In the genomic region with DNA sequence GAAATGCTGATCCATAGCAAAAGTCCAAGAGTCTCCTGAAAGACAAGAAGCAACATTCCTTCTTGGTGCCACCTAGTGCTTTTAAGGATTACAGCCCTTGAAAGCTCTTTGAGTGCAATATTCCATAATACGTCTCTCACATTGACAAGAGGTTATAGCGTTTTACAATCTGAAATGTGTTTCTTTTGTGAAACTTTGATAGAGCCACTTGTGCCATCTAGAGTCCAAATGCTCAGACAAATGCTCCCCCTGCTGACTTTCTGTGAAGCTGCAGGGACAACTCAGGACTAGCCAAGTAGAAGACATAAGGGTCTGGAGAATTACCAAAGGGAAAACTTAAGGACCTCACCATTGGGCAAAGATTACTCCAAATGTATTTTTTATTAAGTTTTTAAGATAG, we compare ENCODE assay signal across 8 mouse cellular contexts.
A peak's percentile ranks its signal among the peaks of the same experiment; 100 is the strongest.
DNase-seq lines count a peak whose midpoint lies in the region; ATAC-seq and TF ChIP-seq lines count a peak whose summit lies in the region.

No protein-coding gene starts in this region.

- H3K9ac ChIP-seq in MEL (ENCODE audit: control insufficient read depth, low read depth, low read length, poor library complexity, severe bottlenecking), result no peak overlapping the region
- H3K9ac ChIP-seq in embryonic facial prominence, embryonic 14.5 days (ENCODE audit: low read depth, low read length), result no peak overlapping the region
- H3K9ac ChIP-seq in liver, postnatal 0 days (replicated peaks), result no peak overlapping the region

- no peaks in the 10 kb centered on the region for H3K4me1 ChIP-seq in MEL (ENCODE audit: control insufficient read depth in 1 of 2, insufficient read depth in 2 of 2, low read length in 2 of 2)
- no peaks in the 10 kb centered on the region for H3K4me1 ChIP-seq in embryonic facial prominence, embryonic 14.5 days (ENCODE audit: control insufficient read depth, insufficient read depth, low read length)
- H3K4me1 ChIP-seq in liver, postnatal 0 days (ENCODE audit: insufficient read depth), result no peaks in the 10 kb centered on the region

- H3K9me3 ChIP-seq in MEL (replicated peaks; ENCODE audit: insufficient read depth, low read length), result no peaks in the 10 kb centered on the region
- H3K9me3 ChIP-seq in embryonic facial prominence, embryonic 14.5 days (ENCODE audit: control insufficient read depth, low read length), result no peaks in the 10 kb centered on the region
- H3K9me3 ChIP-seq in liver, postnatal 0 days (ENCODE audit: low read length), result no peaks in the 10 kb centered on the region

- no peaks in the 10 kb centered on the region for H3K27me3 ChIP-seq in MEL (ENCODE audit: control insufficient read depth in 1 of 2, insufficient read depth in 2 of 2, low read length in 2 of 2)
- H3K27me3 ChIP-seq in embryonic facial prominence, embryonic 14.5 days (replicated peaks; ENCODE audit: control insufficient read depth, insufficient read depth, low read length), result no peaks in the 10 kb centered on the region
- no peaks in the 10 kb centered on the region for H3K27me3 ChIP-seq in liver, postnatal 0 days (ENCODE audit: insufficient read depth, low read length)

- TF ChIP-seq CTCF in MEL (IDR thresholded peaks at IDR 0.05 in 2 of 3, conservative IDR thresholded peaks at IDR 0.05 in 1 of 3; ENCODE audit: control insufficient read depth in 1 of 3, insufficient read depth in 1 of 3, low read depth in 2 of 3, low read length in 3 of 3, poor library complexity in 1 of 3, severe bottlenecking in 1 of 3), result peak in 2 of 3 experiments; percentile 37 to 53; a peak in 4 of 6 replicates
- TF ChIP-seq CTCF in liver, postnatal 0 days (IDR thresholded peaks at IDR 0.05; ENCODE audit: low read depth), result peak; percentile 61

- no peak overlapping the region for H3K27ac ChIP-seq in MEL (ENCODE audit: control insufficient read depth, low read depth, low read length)
- H3K27ac ChIP-seq in embryonic facial prominence, embryonic 14.5 days (replicated peaks; ENCODE audit: low read depth, low read length), result no peak overlapping the region
- no peak overlapping the region for H3K27ac ChIP-seq in liver, postnatal 0 days (ENCODE audit: low read depth)

- 30% methylated on average over 2 of the region's 2 CpGs for WGBS in embryonic facial prominence, embryonic 14.5 days
- 58% methylated on average over 2 of the region's 2 CpGs for WGBS in liver, postnatal 0 days (ENCODE audit: insufficient replicate concordance)

- no peak for TF ChIP-seq POLR2A in MEL (IDR thresholded peaks at IDR 0.05; ENCODE audit: control insufficient read depth in 1 of 2, insufficient read depth in 1 of 2, low read depth in 1 of 2, low read length in 2 of 2, poor library complexity in 1 of 2)

- TF ChIP-seq EP300 in MEL (IDR thresholded peaks at IDR 0.05; ENCODE audit: low read depth in 1 of 2, low read length in 2 of 2), result no peak
- TF ChIP-seq EP300 in liver, postnatal 0 days (IDR thresholded peaks at IDR 0.05; ENCODE audit: low read depth), result no peak

- H3K36me3 ChIP-seq in MEL (ENCODE audit: control insufficient read depth in 1 of 2, insufficient read depth in 2 of 2, low read length in 2 of 2), result no peaks in the 10 kb centered on the region
- H3K36me3 ChIP-seq in embryonic facial prominence, embryonic 14.5 days (ENCODE audit: control insufficient read depth, insufficient read depth, low read length), result no peaks in the 10 kb centered on the region
- no peaks in the 10 kb centered on the region for H3K36me3 ChIP-seq in liver, postnatal 0 days (replicated peaks; ENCODE audit: insufficient read depth, low read length)

- no peak for ATAC-seq in embryonic facial prominence, embryonic 14.5 days (ENCODE audit: low read depth)
- ATAC-seq in liver, postnatal 0 days, result no peak

- DNase-seq in heart, postnatal 4 days, result peak; percentile 38
- DNase-seq in heart, adult 9 months (ENCODE audit: low spot score in 2 of 2), result no peak
- peak; percentile 18 for DNase-seq in 3T3-L1 (ENCODE audit: low read depth, low spot score)
- peak; percentile 18 for DNase-seq in MEL (ENCODE audit: low read depth, low spot score)
- peak; percentile 39 for DNase-seq in embryonic facial prominence, embryonic 14.5 days (ENCODE audit: low spot score)
- peak; percentile 12 for DNase-seq in liver, postnatal 0 days
- peak; percentile 6 for DNase-seq in thymus, postnatal 4 days
- no peak for DNase-seq in gastrocnemius, postnatal 10 days

- no peak overlapping the region for H3K4me3 ChIP-seq in MEL (ENCODE audit: control insufficient read depth in 1 of 2, insufficient read depth in 1 of 2, low read depth in 2 of 2, low read length in 2 of 2)
- no peak overlapping the region for H3K4me3 ChIP-seq in embryonic facial prominence, embryonic 14.5 days (ENCODE audit: low read depth, low read length)
- H3K4me3 ChIP-seq in liver, postnatal 0 days (ENCODE audit: low read depth, low read length), result no peak overlapping the region

- TF ChIP-seq RAD21 in MEL (IDR thresholded peaks at IDR 0.05; ENCODE audit: low read depth, low read length), result peak; percentile 57

- H3K4me2 ChIP-seq in embryonic facial prominence, embryonic 14.5 days (ENCODE audit: low read depth, low read length), result no peak overlapping the region
- H3K4me2 ChIP-seq in liver, postnatal 0 days (ENCODE audit: low read depth, low read length), result no peak overlapping the region

- H3K79me2 ChIP-seq in MEL (ENCODE audit: control insufficient read depth, insufficient read depth, low read length, poor library complexity), result no peaks in the 10 kb centered on the region

TF ChIP-seq in MEL, 35 proteins besides CTCF, POLR2A, EP300 and RAD21:
- TF ChIP-seq CHD2 (IDR thresholded peaks at IDR 0.05; ENCODE audit: low read length) (no peak), ZC3H11A (IDR thresholded peaks at IDR 0.05; ENCODE audit: low read depth, low read length) (peak; percentile 38; the same call in 1 of the 2 replicates), NRF1 (IDR thresholded peaks at IDR 0.05; ENCODE audit: insufficient read depth, low read depth, low read length, poor library complexity, severe bottlenecking) (no peak), CHD1 (IDR thresholded peaks at IDR 0.05; ENCODE audit: low read depth, low read length) (no peak), ZNF384 (IDR thresholded peaks at IDR 0.05; ENCODE audit: low read depth, low read length) (no peak), JUND (IDR thresholded peaks at IDR 0.05; ENCODE audit: low read depth, low read length) (no peak), POLR2AphosphoS5 (IDR thresholded peaks at IDR 0.05; ENCODE audit: borderline replicate concordance, low read depth, low read length) (no peak), POLR2AphosphoS2 (IDR thresholded peaks at IDR 0.05; ENCODE audit: low read length) (no peak), NELFE (IDR thresholded peaks at IDR 0.05; ENCODE audit: low read depth, low read length) (no peak), RCOR1 (IDR thresholded peaks at IDR 0.05; ENCODE audit: low read depth, low read length) (no peak), SMC3 (IDR thresholded peaks at IDR 0.05; ENCODE audit: low read depth, low read length) (peak; percentile 62), KAT2A (conservative IDR thresholded peaks at IDR 0.05; ENCODE audit: low read depth, low read length) (no peak)

Comparison
In these comparisons a context has a peak if more than half of its experiments do, and no peak if none do; other contexts are left out.
1. DNase-seq: peak in heart, postnatal 4 days (single experiment), 3T3-L1 (single experiment), MEL (single experiment), embryonic facial prominence, embryonic 14.5 days (single experiment), liver, postnatal 0 days (single experiment) and thymus, postnatal 4 days (single experiment); none in heart, adult 9 months (0 of 2) and gastrocnemius, postnatal 10 days (single experiment).